Mouse (Mus musculus) cerebellum, adult 2 months (tissue): ENCODE measurements around the gene March7.

Source experiments
- CTCF ChIP-seq: fragments of 200-500 bp; IDR thresholded peaks from 2 replicates; pipeline ENCODE4 v1.5.1; 2011; ENCODE audit warnings: low read depth, mild to moderate bottlenecking, control low read depth, low read length, moderate library complexity, borderline replicate concordance; ENCODE audit not compliant: insufficient read depth
- POLR2A ChIP-seq: fragments of 200-500 bp; IDR thresholded peaks from 2 replicates; pipeline ENCODE4 v1.6.1; 2011; ENCODE audit warnings: low read length, control low read depth, borderline replicate concordance; ENCODE audit not compliant: insufficient read depth

DNA sequence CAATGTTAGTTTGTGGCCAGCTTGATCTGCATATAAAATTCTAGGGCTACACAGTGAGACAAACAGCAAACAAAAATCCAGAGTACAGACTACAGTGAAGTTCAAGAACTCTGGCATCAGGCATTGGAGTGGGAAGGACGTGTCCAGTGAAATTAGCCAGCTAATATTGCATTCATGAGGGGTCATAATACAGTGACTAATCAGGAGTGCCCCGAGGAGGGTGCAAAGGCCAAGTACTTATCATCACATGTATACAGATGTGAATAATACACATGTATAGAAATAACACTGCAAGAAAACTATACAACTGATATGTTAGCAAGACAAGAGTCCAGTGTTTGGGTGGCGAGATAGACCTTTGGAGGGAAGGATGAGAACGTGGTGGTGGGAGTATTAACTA lies 43.1 kb downstream of the March7 start:
- no peak for TF ChIP-seq CTCF
- no peak for TF ChIP-seq POLR2A
